Mouse (Mus musculus): ENCODE data around the gene Son. TPM values are rescaled to one million over a fixed set of nuclear protein-coding genes. Genes with fewer than 3 reads are reported as not detected.

The Son gene
- polyA plus RNA-seq (2015; fragmentation: Nextera tagmentation; extraction: Ambion mirVana), result 44.2 and 45.4 TPM in 2 replicates

DNA sequence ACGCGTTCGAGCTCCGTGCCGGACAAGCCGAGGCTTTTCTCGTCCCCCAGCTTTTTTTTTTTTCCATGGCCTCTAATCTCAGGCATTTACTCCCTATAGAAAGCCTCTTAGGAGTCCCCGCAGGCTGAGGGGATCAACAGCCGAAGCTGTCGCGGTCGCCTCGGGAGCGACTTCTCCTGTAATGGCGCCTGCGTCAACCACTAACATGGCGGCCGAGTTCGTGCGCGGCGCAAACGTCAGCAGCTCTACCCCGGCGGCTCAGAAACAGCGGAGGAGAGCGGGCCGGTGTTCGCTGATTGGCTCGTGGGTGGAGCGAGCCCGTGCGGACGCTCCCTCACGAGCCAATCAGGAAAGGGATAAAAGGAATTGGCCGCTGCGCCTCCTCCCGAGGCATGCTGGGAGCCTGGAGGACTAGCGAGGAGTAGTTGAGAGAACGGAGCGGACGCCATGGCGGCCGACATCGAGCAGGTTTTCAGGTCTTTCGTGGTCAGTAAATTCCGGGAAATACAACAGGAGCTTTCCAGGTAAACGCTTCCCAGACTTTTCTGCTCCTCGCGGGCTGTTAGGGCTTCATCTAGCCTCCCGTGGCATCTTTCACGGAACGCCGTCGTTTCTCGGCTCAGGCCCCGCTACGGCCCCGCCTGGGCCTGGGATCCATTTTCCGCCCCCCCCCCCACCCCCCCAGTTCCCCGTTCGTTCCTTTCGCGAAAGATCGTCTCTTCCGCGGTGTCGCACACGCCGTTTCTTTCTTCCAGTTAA, at the start of gene Son:
Gene Son (plus strand): TSS at position 46 of the 759 bp plus-strand sequence.
- H3K9ac ChIP-seq (replicated peaks), result peak within 1 kb of the TSS; percentile 96

GRCm38 (mm10) chr16:91597672-91598010, 49.7 kb upstream of the Son start, which contains the start of gene Tmem50b:
Gene Tmem50b, minus strand, starts transcription at chr16:91597800.
- 0% methylated on average over 23 of the region's 34 CpGs for WGBS (ENCODE audit: insufficient replicate concordance)
- peak; percentile 100 for DNase-seq
- Histone ChIP-seq H3K4me2 (ENCODE audit: low read depth, low read length) (peak within 1 kb of the TSS; percentile 99), H3K9me3 (ENCODE audit: low read length) (no peaks in the 10 kb centered on the region), H3K27me3 (ENCODE audit: insufficient read depth, low read length) (no peaks in the 10 kb centered on the region), H3K27ac (ENCODE audit: low read depth) (peak within 1 kb of the TSS; percentile 71), H3K9ac (replicated peaks) (peak within 1 kb of the TSS; percentile 85), H3K4me1 (ENCODE audit: insufficient read depth) (peaks cover 19% of the 10 kb centered on the region), H3K4me3 (ENCODE audit: low read depth, low read length) (peak within 1 kb of the TSS; percentile 74), H3K36me3 (replicated peaks; ENCODE audit: insufficient read depth, low read length) (no peaks in the 10 kb centered on the region)
- TF ChIP-seq CTCF (IDR thresholded peaks at IDR 0.05; ENCODE audit: low read depth) (no peak), EP300 (IDR thresholded peaks at IDR 0.05; ENCODE audit: low read depth) (no peak)
- peak; percentile 99 for ATAC-seq

More for the DNA sequence above, at the start of gene Son:
- H3K4me2 ChIP-seq (ENCODE audit: low read depth, low read length), result peak within 1 kb of the TSS; percentile 99
- peak; percentile 92 for ATAC-seq
- WGBS (ENCODE audit: insufficient replicate concordance), result under 1% methylated on average over 65 of the region's 70 CpGs
- no peak for TF ChIP-seq CTCF (IDR thresholded peaks at IDR 0.05; ENCODE audit: low read depth)
- peak; percentile 49; the same call in 1 of the 2 replicates for TF ChIP-seq EP300 (IDR thresholded peaks at IDR 0.05; ENCODE audit: low read depth)
- H3K4me3 ChIP-seq (ENCODE audit: low read depth, low read length), result peak within 1 kb of the TSS; percentile 71
- no peaks in the 10 kb centered on the region for H3K27me3 ChIP-seq (ENCODE audit: insufficient read depth, low read length)
- no peaks in the 10 kb centered on the region for H3K9me3 ChIP-seq (ENCODE audit: low read length)
- H3K4me1 ChIP-seq (ENCODE audit: insufficient read depth), result peaks cover 16% of the 10 kb centered on the region
- peak within 1 kb of the TSS; percentile 100 for H3K27ac ChIP-seq (ENCODE audit: low read depth)
- DNase-seq, result peak; percentile 95
- H3K36me3 ChIP-seq (replicated peaks; ENCODE audit: insufficient read depth, low read length), result peaks cover 22% of the 10 kb centered on the region

DNA sequence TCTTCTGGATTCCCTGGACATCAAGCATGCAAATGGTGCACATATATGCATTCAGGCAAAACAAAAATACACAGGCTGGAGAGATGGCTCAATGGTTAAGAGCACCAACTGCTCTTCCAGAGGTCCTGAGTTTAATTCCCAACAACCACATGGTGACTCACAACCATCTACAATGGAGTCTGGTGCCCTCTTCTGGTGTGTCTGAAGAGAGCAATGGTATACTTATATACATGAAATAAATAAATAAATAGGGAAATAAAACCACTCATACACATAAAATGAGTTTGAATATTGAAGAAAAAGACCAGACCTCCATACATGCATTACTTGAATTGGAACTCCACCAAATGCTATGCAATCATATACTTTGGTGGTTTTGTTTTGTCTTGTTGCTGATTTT, 48.1 kb upstream of the Son start:
- Histone ChIP-seq H3K9ac (replicated peaks) (no peak overlapping the region), H3K4me3 (ENCODE audit: low read depth, low read length) (no peak overlapping the region), H3K4me1 (ENCODE audit: insufficient read depth) (peaks cover 19% of the 10 kb centered on the region), H3K9me3 (ENCODE audit: low read length) (no peaks in the 10 kb centered on the region), H3K36me3 (replicated peaks; ENCODE audit: insufficient read depth, low read length) (no peaks in the 10 kb centered on the region), H3K4me2 (ENCODE audit: low read depth, low read length) (no peak overlapping the region), H3K27ac (ENCODE audit: low read depth) (no peak overlapping the region), H3K27me3 (ENCODE audit: insufficient read depth, low read length) (no peaks in the 10 kb centered on the region)
- DNase-seq (no peak), ATAC-seq (no peak)
- peak; percentile 19 for TF ChIP-seq CTCF (IDR thresholded peaks at IDR 0.05; ENCODE audit: low read depth)
- TF ChIP-seq EP300 (IDR thresholded peaks at IDR 0.05; ENCODE audit: low read depth), result no peak

DNA sequence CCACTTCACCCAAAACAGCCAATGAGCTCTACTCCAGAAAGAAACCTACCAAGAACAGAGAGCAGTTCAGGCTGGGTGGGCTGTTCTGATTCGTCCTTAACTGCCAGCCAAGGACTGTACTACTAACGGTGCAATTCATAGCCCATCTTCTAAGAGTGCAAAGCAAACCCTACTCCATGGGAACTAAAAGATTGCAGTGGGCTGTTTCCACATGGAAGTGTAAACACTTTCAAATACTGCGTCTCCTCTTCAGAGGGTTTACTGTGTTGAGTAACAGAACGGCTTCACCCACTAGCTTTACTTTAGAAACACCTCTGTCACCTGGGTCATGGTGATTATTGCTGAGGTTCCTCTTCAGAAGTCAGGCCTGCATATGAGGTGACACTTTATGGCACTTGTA, 46.2 kb upstream of the Son start:
- Histone ChIP-seq H3K36me3 (replicated peaks; ENCODE audit: insufficient read depth, low read length) (no peaks in the 10 kb centered on the region), H3K4me3 (ENCODE audit: low read depth, low read length) (no peak overlapping the region), H3K27ac (ENCODE audit: low read depth) (no peak overlapping the region), H3K4me1 (ENCODE audit: insufficient read depth) (peaks cover 19% of the 10 kb centered on the region), H3K4me2 (ENCODE audit: low read depth, low read length) (no peak overlapping the region), H3K27me3 (ENCODE audit: insufficient read depth, low read length) (no peaks in the 10 kb centered on the region), H3K9me3 (ENCODE audit: low read length) (no peaks in the 10 kb centered on the region), H3K9ac (replicated peaks) (no peak overlapping the region)
- ATAC-seq (no peak), DNase-seq (no peak)
- 50% methylated on average over 4 of the region's 4 CpGs for WGBS (ENCODE audit: insufficient replicate concordance)
- TF ChIP-seq EP300 (IDR thresholded peaks at IDR 0.05; ENCODE audit: low read depth), result no peak
- no peak for TF ChIP-seq CTCF (IDR thresholded peaks at IDR 0.05; ENCODE audit: low read depth)

GRCm38 (mm10) chr16:91601693-91602092, 45.6 kb upstream of the Son start:
- no peak for TF ChIP-seq CTCF (IDR thresholded peaks at IDR 0.05; ENCODE audit: low read depth)
- ATAC-seq, result no peak
- no peaks in the 10 kb centered on the region for H3K9me3 ChIP-seq (ENCODE audit: low read length)
- H3K27me3 ChIP-seq (ENCODE audit: insufficient read depth, low read length), result no peaks in the 10 kb centered on the region
- no peak overlapping the region for H3K4me3 ChIP-seq (ENCODE audit: low read depth, low read length)
- H3K9ac ChIP-seq (replicated peaks), result no peak overlapping the region
- DNase-seq, result no peak
- no peak overlapping the region for H3K27ac ChIP-seq (ENCODE audit: low read depth)
- H3K4me2 ChIP-seq (ENCODE audit: low read depth, low read length), result no peak overlapping the region
- H3K36me3 ChIP-seq (replicated peaks; ENCODE audit: insufficient read depth, low read length), result no peaks in the 10 kb centered on the region
- WGBS (ENCODE audit: insufficient replicate concordance), result 44% methylated on average over 9 of the region's 9 CpGs
- peaks cover 17% of the 10 kb centered on the region for H3K4me1 ChIP-seq (ENCODE audit: insufficient read depth)

- peaks cover 9% of the 10 kb centered on the region for H3K4me1 ChIP-seq (ENCODE audit: insufficient read depth)
- ATAC-seq, result no peak
- no peaks in the 10 kb centered on the region for H3K27me3 ChIP-seq (ENCODE audit: insufficient read depth, low read length)
- H3K4me2 ChIP-seq (ENCODE audit: low read depth, low read length), result no peak overlapping the region
- 81% methylated on average over 6 of the region's 6 CpGs for WGBS (ENCODE audit: insufficient replicate concordance)
- H3K36me3 ChIP-seq (replicated peaks; ENCODE audit: insufficient read depth, low read length), result no peaks in the 10 kb centered on the region
- no peak for TF ChIP-seq EP300 (IDR thresholded peaks at IDR 0.05; ENCODE audit: low read depth)
- no peak for TF ChIP-seq CTCF (IDR thresholded peaks at IDR 0.05; ENCODE audit: low read depth)
- H3K9me3 ChIP-seq (ENCODE audit: low read length), result no peaks in the 10 kb centered on the region
- no peak overlapping the region for H3K9ac ChIP-seq (replicated peaks)
- no peak overlapping the region for H3K4me3 ChIP-seq (ENCODE audit: low read depth, low read length)
- H3K27ac ChIP-seq (ENCODE audit: low read depth), result no peak overlapping the region
- DNase-seq, result no peak
These were observed 42.1 kb upstream of the Son start for GRCm38 (mm10) chr16:91605156-91605555.

All from liver, postnatal 0 days (tissue).